In the genomic region with DNA sequence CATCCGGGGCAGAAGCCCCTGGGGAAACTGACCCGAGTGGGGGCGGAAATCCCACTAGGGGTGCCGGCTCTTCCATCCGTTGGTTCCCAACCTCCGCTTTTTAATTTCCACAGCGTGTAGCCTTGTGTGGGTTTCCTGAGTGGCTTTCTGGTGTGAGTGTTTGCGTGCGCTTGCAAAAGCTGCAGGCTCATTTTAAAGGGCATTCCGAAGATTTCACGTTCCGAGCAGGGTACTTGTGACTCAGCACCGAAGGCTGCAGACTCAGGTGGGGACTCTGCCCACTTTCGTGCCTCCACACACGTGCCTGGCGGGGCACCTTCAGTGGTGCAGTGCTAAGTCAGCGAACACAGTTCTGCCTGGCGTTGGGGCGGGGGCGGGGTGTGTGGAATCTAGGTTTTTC, we compare ENCODE assay signal across 8 mouse cellular contexts. TPM values are rescaled to one million over a fixed set of nuclear protein-coding genes. Genes with fewer than 3 reads are reported as not detected.
DNase-seq lines count a peak whose midpoint lies in the region; ATAC-seq and TF ChIP-seq lines count a peak whose summit lies in the region.

No protein-coding gene starts in this region.

- no peaks in the 10 kb centered on the region for H3K9me3 ChIP-seq in hindbrain, embryonic 15.5 days
- H3K9me3 ChIP-seq in limb, embryonic 14.5 days (ENCODE audit: control insufficient read depth, low read length) = no peaks in the 10 kb centered on the region

- under 1% methylated on average over 20 of the region's 20 CpGs for WGBS in hindbrain, embryonic 15.5 days
- under 1% methylated on average over 20 of the region's 20 CpGs for WGBS in limb, embryonic 14.5 days

- H3K4me1 ChIP-seq in hindbrain, embryonic 15.5 days (replicated peaks) = peaks cover 55% of the 10 kb centered on the region
- H3K4me1 ChIP-seq in limb, embryonic 14.5 days (ENCODE audit: control insufficient read depth, insufficient read depth, low read length) = peaks cover 28% of the 10 kb centered on the region

- peak; percentile 70 for DNase-seq in adrenal gland, adult 2 months
- no peak for DNase-seq in adrenal gland, postnatal 4 days (ENCODE audit: low spot score in 2 of 2)
- DNase-seq in urinary bladder, postnatal 25 days (ENCODE audit: low spot score) = peak; percentile 3
- DNase-seq in urinary bladder, postnatal 10 days (ENCODE audit: low spot score) = no peak
- DNase-seq in limb, embryonic 14.5 days (ENCODE audit: low spot score) = no peak
- peak; percentile 47 for DNase-seq in right cerebral cortex, postnatal 25 days
- no peak for DNase-seq in ovary, adult 18-20 months (ENCODE audit: low spot score)

- H3K36me3 ChIP-seq in hindbrain, embryonic 15.5 days = no peaks in the 10 kb centered on the region
- no peaks in the 10 kb centered on the region for H3K36me3 ChIP-seq in limb, embryonic 14.5 days (ENCODE audit: control insufficient read depth, insufficient read depth, low read length)

- peak overlapping the region; percentile 73 for H3K9ac ChIP-seq in hindbrain, embryonic 15.5 days
- H3K9ac ChIP-seq in limb, embryonic 14.5 days (ENCODE audit: low read depth, low read length, severe bottlenecking) = peak overlapping the region; percentile 58; the same call in 1 of the 2 replicates

- no peak for ATAC-seq in hindbrain, embryonic 15.5 days (ENCODE audit: low FRiP score, low read depth)
- ATAC-seq in limb, embryonic 14.5 days (ENCODE audit: low FRiP score, low read depth) = no peak

- no peak overlapping the region for H3K27ac ChIP-seq in hindbrain, embryonic 15.5 days (replicated peaks)
- H3K27ac ChIP-seq in limb, embryonic 14.5 days (replicated peaks; ENCODE audit: low read depth, low read length) = no peak overlapping the region

- no peak for TF ChIP-seq POLR2A in limb, embryonic 14.5 days (IDR thresholded peaks at IDR 0.05; ENCODE audit: borderline replicate concordance, extremely low read depth, insufficient read depth, insufficient read length)

- peak overlapping the region; percentile 81 for H3K4me3 ChIP-seq in hindbrain, embryonic 15.5 days
- peak overlapping the region; percentile 55 for H3K4me3 ChIP-seq in limb, embryonic 14.5 days (replicated peaks; ENCODE audit: low read length)

- H3K4me2 ChIP-seq in hindbrain, embryonic 15.5 days = peak overlapping the region; percentile 100
- peak overlapping the region; percentile 97 for H3K4me2 ChIP-seq in limb, embryonic 14.5 days (replicated peaks; ENCODE audit: low read depth, low read length, severe bottlenecking)

- H3K27me3 ChIP-seq in hindbrain, embryonic 15.5 days = peaks cover 20% of the 10 kb centered on the region
- peaks cover 73% of the 10 kb centered on the region for H3K27me3 ChIP-seq in limb, embryonic 14.5 days (ENCODE audit: control insufficient read depth, insufficient read depth, low read length)

RNA-seq across cellular contexts. Expression of gene Fgf9, which starts 3.6 kb away (rescaled TPM):
- total RNA-seq in adrenal gland, adult 2 months (2021) = 10 to 100 TPM; 17.0 to 19.9 TPM
- 1.6 and 2.3 TPM in 2 replicates for polyA plus RNA-seq in adrenal gland, adult 2 months (2012; rRNA removed)
- total RNA-seq in adrenal gland, postnatal 4 days (2021) = 10 to 100 TPM; 24.8 to 25.3 TPM
- 22.1 and 22.7 TPM in 2 replicates for polyA plus RNA-seq in hindbrain, embryonic 15.5 days (2015; fragmentation: Nextera tagmentation; extraction: Ambion mirVana)
- polyA plus RNA-seq in limb, embryonic 14.5 days (2012; rRNA removed) = 5.2 and 5.3 TPM in 2 replicates
- 10.2 and 10.4 TPM in 2 replicates for polyA plus RNA-seq in limb, embryonic 14.5 days (2014; fragmentation: Nextera tagmentation; extraction: Ambion mirVana)

Comparison
In these comparisons a context has a peak if more than half of its experiments do, and no peak if none do; other contexts are left out.
1. DNase-seq: peak in adrenal gland, adult 2 months (single experiment), urinary bladder, postnatal 25 days (single experiment) and right cerebral cortex, postnatal 25 days (single experiment); none in adrenal gland, postnatal 4 days (0 of 2), urinary bladder, postnatal 10 days (single experiment), limb, embryonic 14.5 days (single experiment) and ovary, adult 18-20 months (single experiment).